Mouse (Mus musculus) embryonic facial prominence, embryonic 12.5 days (tissue): ENCODE measurements around the gene Cd53. TPM values are rescaled to one million over a fixed set of nuclear protein-coding genes. Genes with fewer than 3 reads are reported as not detected.

ENCODE experiments used
- ATAC-seq: fragments of 200-750 bp; cut with Nextera tagmentation; 2 replicates; pipeline ENCODE4 v1.8.0; 2017; ENCODE audit not compliant: insufficient number of reproducible peaks, insufficient read depth, low FRiP score, low TSS enrichment
- H3K27ac ChIP-seq: fragments of 300-500 bp; sonication (generic); 2 replicates; pipeline ENCODE4 v1.5.1; 2016; ENCODE audit warnings: mild to moderate bottlenecking
- H3K27me3 ChIP-seq: fragments of 300-500 bp; sonication (generic); 2 replicates; pipeline ENCODE4 v1.6.1; 2016; ENCODE audit warnings: mild to moderate bottlenecking, moderate library complexity
- H3K36me3 ChIP-seq: fragments of 300-500 bp; sonication (generic); 2 replicates; pipeline ENCODE4 v1.6.1; 2016; ENCODE audit warnings: mild to moderate bottlenecking
- H3K4me1 ChIP-seq: fragments of 300-500 bp; sonication (generic); 2 replicates; pipeline ENCODE4 v1.6.1; 2016
- H3K4me2 ChIP-seq: fragments of 300-500 bp; sonication (generic); replicated peaks from 2 replicates; pipeline ENCODE4 v1.6.1; 2016; ENCODE audit warnings: mild to moderate bottlenecking, moderate library complexity
- H3K4me3 ChIP-seq: fragments of 300-500 bp; sonication (generic); 2 replicates; pipeline ENCODE4 v1.5.1; 2016; ENCODE audit warnings: mild to moderate bottlenecking
- H3K9ac ChIP-seq: fragments of 300-500 bp; sonication (generic); 2 replicates; pipeline ENCODE4 v1.6.1; 2016; ENCODE audit warnings: mild to moderate bottlenecking, moderate library complexity
- H3K9me3 ChIP-seq: fragments of 300-500 bp; sonication (generic); 2 replicates; pipeline ENCODE4 v1.6.1; 2016; ENCODE audit warnings: mild to moderate bottlenecking, moderate library complexity
- WGBS: fragments of 180-500 bp; shearing (Covaris S2); methylation state at CpG from one replicate; pipeline ENCODE4 v1.1.7; 2016; 5-methylcytosine and 5-hydroxymethylcytosine counted together
- polyA plus RNA-seq: library from polyadenylated mRNA; unstranded; fragments of >200 nt; fragmentation: Nextera tagmentation; extraction: Ambion mirVana; gene quantifications from 2 replicates; pipeline ENCODE4 v1.2.1, GENCODE M21; 2016

The Cd53 gene
- polyA plus RNA-seq, 1 experiment from 2014 or later, result 3.4 TPM

DNA sequence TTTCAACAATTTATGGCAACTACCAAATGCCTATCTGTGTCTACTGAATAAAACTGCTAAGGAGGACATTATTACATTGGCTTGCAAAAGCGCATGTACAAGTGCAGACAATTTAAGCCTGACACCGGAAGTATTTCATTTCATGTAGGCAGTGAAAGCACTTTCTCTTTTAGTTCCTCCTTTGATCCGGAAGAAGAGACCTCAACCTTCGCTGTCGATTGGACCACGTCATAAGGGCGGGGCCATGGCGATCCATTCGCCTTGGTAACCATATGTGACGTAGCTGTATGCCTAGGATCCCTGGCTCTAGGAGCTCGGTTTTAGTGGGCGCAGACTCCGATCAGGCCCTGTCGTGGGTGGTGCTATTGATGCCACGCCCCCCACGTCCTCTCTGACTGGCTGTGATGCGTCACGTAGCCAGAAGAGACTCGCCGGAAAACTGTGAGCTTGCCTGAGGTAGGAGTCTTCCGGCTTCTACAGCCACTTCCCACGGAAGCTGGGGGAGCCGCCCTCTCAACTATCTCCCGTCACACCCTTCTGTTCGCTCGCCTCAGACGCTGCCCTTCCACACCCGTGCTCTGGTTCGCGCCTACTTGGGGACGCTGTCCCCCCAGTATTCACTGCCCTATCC lies 68.4 kb downstream of the Cd53 start:
- peak; percentile 99 for ATAC-seq
- H3K9ac ChIP-seq, result peak overlapping the region; percentile 44
- peak overlapping the region; percentile 90 for H3K27ac ChIP-seq

More for the DNA sequence above, 68.4 kb downstream of the Cd53 start:
- H3K4me2 ChIP-seq, result peak overlapping the region; percentile 60
- H3K36me3 ChIP-seq, result no peaks in the 10 kb centered on the region
- no peaks in the 10 kb centered on the region for H3K4me1 ChIP-seq
- no peaks in the 10 kb centered on the region for H3K9me3 ChIP-seq
- H3K27me3 ChIP-seq, result no peaks in the 10 kb centered on the region
- peak overlapping the region; percentile 59 for H3K4me3 ChIP-seq
- 1% methylated on average over 31 of the region's 31 CpGs for WGBS

Other genes with a start within 250 kb of the Cd53 start
- gene Dram2, start 242.4 kb downstream of the Cd53 start, polyA plus RNA-seq, result 42.7 and 45.0 TPM in 2 replicates
- gene Cept1, start 242.3 kb downstream of the Cd53 start, polyA plus RNA-seq, result 46.4 and 47.2 TPM in 2 replicates
- gene Lrif1, start 105.2 kb downstream of the Cd53 start, polyA plus RNA-seq, result 14.8 and 18.2 TPM in 2 replicates
- gene Olfr266, start 36.1 kb upstream of the Cd53 start, polyA plus RNA-seq, result not detected in 2 replicates
- gene Kcna3, start 246.0 kb upstream of the Cd53 start, polyA plus RNA-seq, result 3.6 and 4.1 TPM in 2 replicates